ENCODE assay signal across 7 mouse cellular contexts in genomic region chr4:34686874-34687567, GRCm38 (mm10). TPM values are rescaled to one million over a fixed set of nuclear protein-coding genes. Genes with fewer than 3 reads are reported as not detected.
DNase-seq lines count a peak whose midpoint lies in the region; ATAC-seq and TF ChIP-seq lines count a peak whose summit lies in the region.

Gene Slc35a1, minus strand, starts transcription at chr4:34687438.

- peak within 1 kb of the TSS; percentile 51 for H3K4me2 ChIP-seq in embryonic facial prominence, embryonic 12.5 days (replicated peaks)
- peak within 1 kb of the TSS; percentile 55 for H3K4me2 ChIP-seq in limb, embryonic 12.5 days
- H3K4me2 ChIP-seq in midbrain, embryonic 15.5 days = peak within 1 kb of the TSS; percentile 47

- H3K4me1 ChIP-seq in embryonic facial prominence, embryonic 12.5 days = peaks cover 5% of the 10 kb centered on the region; the same call in 1 of the 2 replicates
- peaks cover 3% of the 10 kb centered on the region; the same call in 1 of the 2 replicates for H3K4me1 ChIP-seq in kidney, adult 2 months (ENCODE audit: control insufficient read depth, insufficient read depth, low read length)
- peaks cover 24% of the 10 kb centered on the region for H3K4me1 ChIP-seq in limb, embryonic 12.5 days (replicated peaks)
- peaks cover 18% of the 10 kb centered on the region for H3K4me1 ChIP-seq in midbrain, embryonic 15.5 days
- H3K4me1 ChIP-seq in spleen, adult 2 months (ENCODE audit: control insufficient read depth, insufficient read depth, insufficient read length) = no peaks in the 10 kb centered on the region

- peak within 1 kb of the TSS; percentile 95 for H3K9ac ChIP-seq in embryonic facial prominence, embryonic 12.5 days
- peak within 1 kb of the TSS; percentile 92 for H3K9ac ChIP-seq in limb, embryonic 12.5 days (replicated peaks)
- peak within 1 kb of the TSS; percentile 100 for H3K9ac ChIP-seq in midbrain, embryonic 15.5 days

- no peaks in the 10 kb centered on the region for H3K36me3 ChIP-seq in embryonic facial prominence, embryonic 12.5 days
- no peaks in the 10 kb centered on the region for H3K36me3 ChIP-seq in kidney, adult 2 months (ENCODE audit: control insufficient read depth, insufficient read depth, low read length)
- H3K36me3 ChIP-seq in limb, embryonic 12.5 days = peaks cover 10% of the 10 kb centered on the region; the same call in 1 of the 2 replicates
- H3K36me3 ChIP-seq in midbrain, embryonic 15.5 days (replicated peaks) = 0 out of 2 replicates have a peak, but pooled peaks cover 3% of the 10 kb centered on the region
- H3K36me3 ChIP-seq in spleen, adult 2 months (ENCODE audit: control insufficient read depth, insufficient read depth, low read length) = peaks cover 4% of the 10 kb centered on the region

- DNase-seq in adrenal gland, postnatal 25 days = peak; percentile 93
- DNase-seq in heart, adult 11 months = peak; percentile 99
- DNase-seq in kidney, adult 2 months = peak; percentile 96
- peak; percentile 75 to 93 for DNase-seq in spleen, adult 2 months (ENCODE audit: low read depth in 1 of 2, low spot score in 2 of 2)

- H3K27ac ChIP-seq in embryonic facial prominence, embryonic 12.5 days = peak within 1 kb of the TSS; percentile 94
- peak within 1 kb of the TSS; percentile 44 for H3K27ac ChIP-seq in kidney, adult 2 months (ENCODE audit: insufficient read depth, low read depth, low read length)
- peak within 1 kb of the TSS; percentile 96 for H3K27ac ChIP-seq in limb, embryonic 12.5 days
- H3K27ac ChIP-seq in midbrain, embryonic 15.5 days = peak within 1 kb of the TSS; percentile 99
- peak within 1 kb of the TSS; percentile 55 for H3K27ac ChIP-seq in spleen, adult 2 months (ENCODE audit: insufficient read depth, low read length)

- peak within 1 kb of the TSS; percentile 67 for H3K4me3 ChIP-seq in embryonic facial prominence, embryonic 12.5 days
- peak within 1 kb of the TSS; percentile 93 for H3K4me3 ChIP-seq in kidney, adult 2 months (ENCODE audit: insufficient read depth, low read depth, low read length)
- peak within 1 kb of the TSS; percentile 86 for H3K4me3 ChIP-seq in limb, embryonic 12.5 days (replicated peaks)
- H3K4me3 ChIP-seq in midbrain, embryonic 15.5 days = peak within 1 kb of the TSS; percentile 99
- peak within 1 kb of the TSS; percentile 78 for H3K4me3 ChIP-seq in spleen, adult 2 months (ENCODE audit: extremely low read depth, insufficient read depth, insufficient read length)

- TF ChIP-seq POLR2A in kidney, adult 2 months (IDR thresholded peaks at IDR 0.05; ENCODE audit: low read depth, low read length) = peak; percentile 30
- TF ChIP-seq POLR2A in spleen, adult 2 months (IDR thresholded peaks at IDR 0.05; ENCODE audit: low read depth, low read length) = peak; percentile 24; the same call in 1 of the 2 replicates

- ATAC-seq in embryonic facial prominence, embryonic 12.5 days (ENCODE audit: insufficient number of reproducible peaks, insufficient read depth, low FRiP score, low TSS enrichment) = peak; percentile 97
- ATAC-seq in limb, embryonic 12.5 days (ENCODE audit: insufficient number of reproducible peaks, insufficient read depth, low FRiP score, low TSS enrichment, low read depth) = peak; percentile 94
- peak; percentile 99 for ATAC-seq in midbrain, embryonic 15.5 days (replicated peaks)

- under 1% methylated on average over 65 of the region's 65 CpGs for WGBS in embryonic facial prominence, embryonic 12.5 days
- under 1% methylated on average over 65 of the region's 65 CpGs for WGBS in kidney, adult 2 months
- WGBS in limb, embryonic 12.5 days = under 1% methylated on average over 65 of the region's 65 CpGs
- WGBS in midbrain, embryonic 15.5 days = under 1% methylated on average over 65 of the region's 65 CpGs
- under 1% methylated on average over 64 of the region's 65 CpGs for WGBS in spleen, adult 2 months

- TF ChIP-seq CTCF in kidney, adult 2 months (conservative IDR thresholded peaks at IDR 0.05; ENCODE audit: insufficient read depth, insufficient read length, low read depth, low read length) = no peak
- no peak for TF ChIP-seq CTCF in spleen, adult 2 months (IDR thresholded peaks at IDR 0.05; ENCODE audit: extremely low read depth, insufficient read depth, insufficient read length, insufficient replicate concordance)

- no peaks in the 10 kb centered on the region for H3K9me3 ChIP-seq in embryonic facial prominence, embryonic 12.5 days
- H3K9me3 ChIP-seq in limb, embryonic 12.5 days = no peaks in the 10 kb centered on the region
- H3K9me3 ChIP-seq in midbrain, embryonic 15.5 days = no peaks in the 10 kb centered on the region

- no peaks in the 10 kb centered on the region for H3K27me3 ChIP-seq in embryonic facial prominence, embryonic 12.5 days
- no peaks in the 10 kb centered on the region for H3K27me3 ChIP-seq in kidney, adult 2 months (replicated peaks; ENCODE audit: control insufficient read depth, insufficient read depth, low read length)
- H3K27me3 ChIP-seq in limb, embryonic 12.5 days = no peaks in the 10 kb centered on the region
- no peaks in the 10 kb centered on the region for H3K27me3 ChIP-seq in midbrain, embryonic 15.5 days (replicated peaks)
- H3K27me3 ChIP-seq in spleen, adult 2 months (ENCODE audit: control insufficient read depth, insufficient read depth, low read length) = no peaks in the 10 kb centered on the region

RNA-seq across cellular contexts. Expression of gene Slc35a1, which starts in this region (rescaled TPM):
- total RNA-seq in adrenal gland, postnatal 25 days (2021) = 45.4 and 46.1 TPM in 2 replicates
- polyA plus RNA-seq in embryonic facial prominence, embryonic 12.5 days (2016; fragmentation: Nextera tagmentation; extraction: Ambion mirVana) = 50.8 and 57.8 TPM in 2 replicates
- polyA plus RNA-seq in kidney, adult 2 months (2012; rRNA removed) = 16.9 and 22.1 TPM in 2 replicates
- 46.6 and 49.9 TPM in 2 replicates for polyA plus RNA-seq in limb, embryonic 12.5 days (2016; fragmentation: Nextera tagmentation; extraction: Ambion mirVana)
- polyA plus RNA-seq in midbrain, embryonic 15.5 days (2015; fragmentation: Nextera tagmentation; extraction: Ambion mirVana) = 50.4 and 52.7 TPM in 2 replicates
- polyA plus RNA-seq in spleen, adult 2 months (2012; rRNA removed) = 4.8 and 5.5 TPM in 2 replicates

Comparison
In these comparisons a context has a peak if more than half of its experiments do, and no peak if none do; other contexts are left out.
1. Peak in every context shown above with its lines: DNase-seq, ATAC-seq, H3K4me3 ChIP-seq and H3K27ac ChIP-seq.
2. H3K27ac ChIP-seq: peak in every context shown above with its lines; median percentile 99 in midbrain, embryonic 15.5 days; 96 in limb, embryonic 12.5 days; 94 in embryonic facial prominence, embryonic 12.5 days; 55 in spleen, adult 2 months; 44 in kidney, adult 2 months.